Mouse (Mus musculus): ENCODE data around the gene Cyp51.
"Not testable (repeated sequence)": the region's sequence is repeated elsewhere in the genome, so short reads cannot be mapped to it uniquely, and the experiment has no call there.

Gene Cyp51

DNA sequence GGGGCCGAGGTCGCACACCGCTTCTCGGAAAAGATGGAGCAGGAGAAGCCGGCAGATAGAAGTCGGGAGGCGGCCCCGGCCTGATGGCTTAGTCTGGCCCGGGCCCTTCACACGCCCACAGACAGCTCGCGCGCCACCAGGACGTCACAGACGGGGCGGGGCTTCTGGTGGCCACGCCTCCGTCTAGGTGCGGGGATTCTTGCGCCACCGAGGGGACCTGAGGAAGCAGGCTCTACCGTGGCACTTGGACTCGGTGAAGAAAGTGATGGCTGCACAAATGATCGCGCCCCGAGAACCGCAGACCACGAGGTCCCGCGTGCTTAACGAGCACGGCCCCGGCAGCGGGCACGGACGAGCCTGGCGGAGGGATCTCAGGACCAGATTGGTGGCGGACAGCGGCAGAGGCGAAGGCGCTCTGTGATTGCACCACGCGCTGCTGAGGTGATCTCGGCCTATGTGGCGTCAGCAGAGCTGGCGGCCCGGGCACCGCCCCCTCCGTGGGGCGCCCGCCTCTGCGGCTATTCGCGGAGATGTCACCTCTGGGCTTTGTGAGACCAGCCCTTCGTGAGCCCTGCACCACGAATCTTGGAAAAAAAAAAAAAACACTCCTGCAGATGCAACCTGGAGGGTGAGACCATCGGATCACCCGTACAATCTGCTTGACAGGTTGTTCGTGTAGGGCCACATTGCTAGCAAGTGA is at the start of gene Cyp51:
TSS of gene Cyp51 (minus strand) at position 406 of the 700 bp plus-strand sequence.
- peak; percentile 80 for DNase-seq (ENCODE audit: low read depth, low spot score)

DNA sequence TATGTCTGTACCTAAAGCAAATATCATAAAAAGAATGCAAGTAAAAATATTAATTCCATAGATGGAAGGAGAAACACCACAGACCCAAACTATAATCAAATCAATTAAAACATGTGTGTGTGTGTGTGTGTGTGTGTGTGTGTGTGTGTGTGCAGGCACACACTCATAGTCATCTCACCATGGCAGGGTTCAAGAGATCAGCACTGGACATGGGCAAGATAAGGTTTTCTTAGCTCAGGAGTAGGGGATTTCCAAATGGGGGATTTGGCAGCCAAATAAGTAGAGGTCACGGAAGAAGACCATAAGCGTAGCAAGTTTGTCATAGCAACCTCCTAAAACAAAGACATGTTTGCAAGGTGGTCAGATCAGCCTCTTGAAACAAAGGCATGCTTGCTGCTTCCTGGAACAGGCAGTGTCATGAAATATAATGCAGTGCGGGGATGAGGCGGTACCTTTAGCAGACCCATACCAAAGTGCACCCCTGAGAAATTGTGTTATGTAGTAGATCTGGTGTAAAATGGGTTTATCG is 8.1 kb upstream of the Cyp51 start:
- DNase-seq (ENCODE audit: low read depth, low spot score), result no peak

DNA sequence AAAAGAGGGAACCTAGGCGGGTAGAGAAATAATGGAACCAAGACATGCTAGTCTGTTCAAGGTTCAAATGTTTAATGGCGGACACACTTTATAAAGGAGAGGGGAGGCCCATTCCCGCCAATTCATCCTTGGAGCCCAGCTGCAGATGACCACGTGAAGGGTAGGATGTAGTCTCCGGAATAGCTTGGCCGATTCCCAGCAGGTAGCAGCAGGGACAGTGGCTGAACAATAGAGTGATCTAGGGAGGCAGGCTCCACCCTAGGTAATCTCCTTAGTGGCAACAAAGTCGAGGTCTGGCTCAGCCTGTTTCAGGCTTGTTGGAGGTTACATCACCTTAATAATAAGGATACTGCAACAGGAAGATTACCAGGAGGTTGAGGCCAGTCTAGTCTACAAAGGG is 2.5 kb upstream of the Cyp51 start:
- not testable (repeated sequence) for DNase-seq (ENCODE audit: low read depth, low spot score)

DNA sequence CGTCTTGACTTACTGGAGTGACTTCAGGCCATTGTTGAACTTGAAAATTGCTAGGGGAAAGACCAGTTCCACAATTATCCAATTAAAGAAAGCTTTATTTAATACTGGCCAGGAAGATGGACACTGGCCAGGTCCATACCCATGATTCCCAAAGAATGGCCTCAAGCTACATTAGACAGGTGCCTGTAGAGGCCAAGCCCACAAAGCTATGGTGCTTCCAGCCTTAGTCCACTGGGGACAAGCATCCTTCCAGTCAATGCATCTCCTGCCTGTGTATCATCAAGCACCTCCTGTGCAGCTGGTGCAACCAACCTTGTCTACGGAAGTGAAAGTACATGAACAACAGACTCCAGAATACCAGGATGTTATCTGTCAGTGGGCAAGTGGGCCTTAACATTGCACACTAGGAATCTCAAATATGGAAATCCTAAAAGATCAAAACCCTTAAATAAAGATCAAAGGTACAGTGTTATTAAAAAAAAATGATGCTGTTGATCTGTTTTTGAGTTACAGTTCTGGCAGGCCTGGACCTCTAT is 1.2 kb upstream of the Cyp51 start:
- no peak for DNase-seq (ENCODE audit: low read depth, low spot score)

DNA sequence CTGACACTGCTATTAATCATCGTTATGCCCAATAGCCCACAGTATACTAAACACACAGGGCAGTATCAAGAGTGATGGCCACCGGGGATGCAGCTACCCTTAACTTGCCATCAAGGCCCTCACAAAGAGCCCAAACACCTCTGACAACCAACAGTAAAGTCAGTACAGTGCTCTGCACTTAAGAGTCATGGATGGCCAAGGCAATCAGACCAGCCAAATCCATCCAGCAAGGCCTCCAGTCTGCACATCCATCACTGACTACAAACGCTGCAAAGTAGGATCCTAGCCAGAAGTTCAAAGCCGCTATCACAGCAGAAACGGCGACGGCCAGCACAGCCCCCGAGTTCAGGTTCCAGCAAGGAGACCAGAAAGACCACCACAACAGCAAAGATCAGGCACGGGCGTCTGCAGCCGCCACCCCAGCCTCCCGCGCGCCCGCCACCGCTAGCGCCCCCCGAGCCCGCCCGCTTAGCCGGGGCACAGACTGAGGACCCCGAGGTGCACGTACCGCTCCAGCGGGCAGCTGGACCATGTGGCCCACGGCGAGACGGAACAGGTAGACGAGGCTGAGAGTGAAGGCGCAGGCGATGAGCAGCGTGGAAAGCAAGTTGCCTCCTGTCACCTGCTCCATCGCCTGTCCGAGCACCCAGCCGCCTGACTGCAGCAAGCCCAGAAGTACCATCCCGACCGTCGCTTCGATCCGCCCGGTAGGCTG is 763 bp downstream of the Cyp51 start:
- DNase-seq (ENCODE audit: low read depth, low spot score), result no peak

DNA sequence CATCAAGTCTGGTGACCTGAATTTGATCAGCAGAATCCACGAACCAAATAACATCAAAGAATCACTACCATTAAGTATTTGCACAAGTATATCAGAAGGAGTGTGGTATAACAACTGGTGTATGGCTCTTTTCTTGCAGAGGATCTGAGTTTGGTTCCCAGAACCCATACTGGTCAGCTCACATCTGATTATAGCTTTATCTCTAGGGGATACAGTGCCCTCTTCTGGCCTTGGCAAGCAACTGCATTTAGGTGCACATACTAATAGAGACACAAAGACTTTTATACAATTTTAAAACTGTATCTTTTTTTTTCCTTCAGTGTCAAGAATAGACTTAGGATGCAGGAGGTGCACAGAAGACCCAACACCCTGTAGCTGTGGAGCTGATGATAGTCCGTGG is 2.8 kb downstream of the Cyp51 start:
- no peak for DNase-seq (ENCODE audit: low read depth, low spot score)

DNA sequence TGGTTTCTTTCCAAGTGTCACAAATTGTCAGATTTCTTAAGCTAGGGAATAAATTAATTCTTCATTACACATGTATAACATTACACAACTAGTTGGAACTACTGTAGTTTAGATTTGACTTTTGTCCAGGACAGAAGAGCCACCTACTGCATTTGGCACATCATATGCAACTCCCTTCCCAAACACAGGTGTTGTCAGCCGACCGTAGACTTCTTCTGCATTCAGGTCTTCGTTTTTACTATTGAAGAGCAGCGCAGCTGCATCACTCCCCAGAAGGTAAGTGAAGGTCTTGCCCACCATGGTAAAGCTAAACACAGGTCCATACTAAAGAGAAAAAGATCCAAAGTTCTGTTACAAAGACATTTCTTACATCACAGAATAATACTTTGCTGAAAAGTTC is 3.5 kb downstream of the Cyp51 start:
- DNase-seq (ENCODE audit: low read depth, low spot score), result no peak

DNA sequence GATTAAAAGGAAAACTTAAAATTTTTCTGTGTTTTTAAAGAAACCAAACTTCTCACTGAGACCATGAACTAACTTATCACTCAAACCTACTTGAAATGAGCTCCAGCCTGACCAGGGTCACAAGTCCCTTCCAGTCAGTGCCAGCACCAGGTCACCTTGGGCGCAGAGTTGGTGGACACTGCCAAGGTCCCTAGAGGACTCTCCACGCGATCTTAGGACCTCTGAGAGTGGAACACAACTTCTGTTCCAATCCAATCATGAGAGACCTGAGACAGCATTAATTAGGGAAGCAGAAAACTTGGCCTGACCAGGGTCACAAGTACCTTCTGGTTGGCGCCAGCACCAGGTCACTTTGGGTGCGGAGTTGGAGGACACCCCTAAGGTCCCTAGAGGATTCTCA is 10.1 kb downstream of the Cyp51 start:
- no peak for DNase-seq (ENCODE audit: low read depth, low spot score)

DNA sequence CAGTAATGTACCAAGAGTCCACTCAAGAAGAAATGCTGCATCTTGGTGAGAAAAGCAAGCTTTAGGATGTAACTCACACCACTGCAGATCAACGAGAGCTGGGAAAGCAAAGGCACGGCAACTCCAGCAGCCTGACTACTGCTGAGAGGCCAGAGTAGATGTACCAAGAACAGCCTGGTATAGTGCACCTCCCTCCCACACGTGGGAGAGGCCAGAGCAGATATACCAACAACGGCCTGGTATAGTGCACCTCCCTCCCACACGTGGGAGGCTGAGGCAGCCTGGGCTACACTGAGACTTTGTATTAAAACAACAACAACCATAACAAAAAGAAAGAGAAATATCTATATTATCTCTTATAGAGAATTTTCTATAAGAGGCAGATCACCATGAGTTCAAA is 16.4 kb downstream of the Cyp51 start:
- DNase-seq (ENCODE audit: low read depth, low spot score), result no peak

DNA sequence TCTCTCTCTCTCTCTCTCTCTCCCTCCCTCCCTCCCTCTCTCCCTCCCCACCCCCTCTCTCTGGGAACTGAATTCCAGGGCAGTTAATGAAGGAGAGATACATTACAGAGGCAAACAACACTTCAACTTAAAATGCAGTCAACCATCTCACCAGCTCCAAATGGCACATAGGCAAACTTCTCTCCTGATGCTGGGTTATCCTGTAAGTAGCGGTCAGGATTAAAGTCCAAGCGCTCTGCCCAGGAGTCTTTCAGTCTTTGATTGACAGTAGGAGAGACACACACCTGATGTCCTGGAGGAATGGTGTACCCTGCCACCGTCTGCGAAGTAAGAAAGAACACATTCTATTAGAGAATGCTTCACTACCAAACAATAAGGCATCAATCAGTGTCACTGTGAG is 18.2 kb downstream of the Cyp51 start:
- DNase-seq (ENCODE audit: low read depth, low spot score), result no peak

DNA sequence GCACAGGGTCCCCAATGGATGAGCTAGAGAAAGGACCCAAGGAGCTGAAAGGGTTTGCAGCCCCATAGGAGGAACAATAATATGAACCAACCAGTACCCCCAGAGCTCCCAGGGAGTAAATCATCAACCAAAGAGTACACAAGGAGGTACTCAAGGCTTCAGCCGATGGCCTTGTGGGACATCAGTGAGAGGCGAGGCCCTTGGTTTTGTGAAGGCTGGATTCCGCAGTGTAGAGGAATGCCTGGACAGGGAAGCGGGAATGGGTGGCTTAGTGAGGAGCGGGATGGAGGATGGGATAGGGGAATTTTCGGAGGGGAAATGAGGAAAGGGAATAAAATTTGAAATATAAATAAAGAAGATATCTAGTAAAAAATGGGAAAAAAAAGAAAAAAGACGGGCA is 19.6 kb downstream of the Cyp51 start:
- DNase-seq (ENCODE audit: low read depth, low spot score), result no peak

DNA sequence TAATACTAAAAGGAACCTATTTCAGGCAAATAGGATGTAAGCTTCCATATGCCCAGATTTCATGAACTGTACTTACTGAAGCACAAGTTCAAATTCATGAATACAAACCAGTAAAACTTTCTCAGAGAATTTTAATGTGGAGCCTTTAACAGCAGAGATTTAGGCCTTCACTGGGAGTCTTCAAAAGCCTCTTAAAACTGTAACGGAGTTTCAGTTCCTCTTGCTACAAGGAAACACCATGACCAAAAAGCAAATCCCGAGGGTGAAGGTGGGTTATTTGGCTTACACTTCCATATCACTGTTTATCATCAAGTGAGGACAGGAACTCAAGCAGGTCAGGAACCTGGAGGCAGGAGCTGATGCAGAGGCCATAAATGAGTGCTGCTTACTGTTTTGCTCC is 23.0 kb downstream of the Cyp51 start:
- no peak for DNase-seq (ENCODE audit: low read depth, low spot score)

DNA sequence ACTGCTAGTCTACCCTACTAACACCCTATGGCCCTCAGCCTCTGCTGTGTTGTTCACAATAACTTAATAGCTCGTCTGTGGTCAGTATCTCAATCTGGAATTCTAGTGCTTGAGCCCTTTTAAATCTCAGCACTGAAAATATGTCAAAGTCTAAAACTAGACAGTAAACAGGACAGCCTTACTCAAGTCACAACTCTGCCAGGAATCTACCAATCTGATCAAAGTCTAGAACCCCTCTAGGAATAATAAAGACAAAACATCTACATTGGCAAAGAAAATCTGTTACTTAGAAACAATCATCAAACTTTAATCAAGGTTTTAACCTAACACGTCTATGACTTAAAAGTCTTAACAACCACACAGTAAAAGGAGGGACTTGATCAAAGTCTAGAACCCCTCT is 23.7 kb downstream of the Cyp51 start:
- DNase-seq (ENCODE audit: low read depth, low spot score), result no peak

DNA sequence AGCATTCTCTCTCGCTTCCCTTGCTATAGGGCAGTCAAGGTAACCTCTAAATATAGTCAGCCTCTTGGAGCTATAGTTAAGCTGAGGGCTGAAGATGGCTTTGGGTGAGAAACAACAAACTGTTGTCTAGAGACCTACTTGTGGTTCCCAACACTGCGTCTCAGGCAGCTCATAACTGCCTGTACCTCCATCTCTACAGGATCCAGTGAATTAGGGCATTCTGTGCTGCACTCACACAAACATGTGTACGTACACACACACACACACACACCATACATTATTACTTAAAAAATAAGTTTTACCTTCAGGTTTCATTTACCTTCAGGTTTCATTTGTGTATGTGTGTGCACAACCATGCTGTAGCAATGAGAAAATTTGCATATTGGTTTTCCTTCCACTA is 25.5 kb downstream of the Cyp51 start:
- no peak for DNase-seq (ENCODE audit: low read depth, low spot score)

DNA sequence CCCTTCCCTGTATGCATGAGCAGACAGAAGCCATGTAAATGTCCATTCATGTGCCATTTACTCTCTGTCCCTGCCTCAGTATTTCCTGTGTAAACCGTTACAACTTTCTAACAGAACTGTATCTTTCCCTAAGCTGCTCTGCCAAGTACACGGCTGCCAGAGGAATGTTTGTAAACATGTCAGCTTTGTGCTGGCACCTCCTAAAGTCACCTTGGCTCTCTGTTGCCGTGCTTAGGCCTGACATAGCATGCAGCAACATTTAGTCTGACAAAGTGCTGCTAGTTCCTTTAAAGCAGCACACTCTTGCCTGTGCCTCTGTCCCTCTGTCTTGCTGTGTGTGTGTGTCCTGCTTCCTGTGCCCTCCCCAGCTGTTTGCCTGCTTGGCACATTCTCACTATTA is 37.3 kb downstream of the Cyp51 start:
- DNase-seq (ENCODE audit: low read depth, low spot score), result no peak

DNA sequence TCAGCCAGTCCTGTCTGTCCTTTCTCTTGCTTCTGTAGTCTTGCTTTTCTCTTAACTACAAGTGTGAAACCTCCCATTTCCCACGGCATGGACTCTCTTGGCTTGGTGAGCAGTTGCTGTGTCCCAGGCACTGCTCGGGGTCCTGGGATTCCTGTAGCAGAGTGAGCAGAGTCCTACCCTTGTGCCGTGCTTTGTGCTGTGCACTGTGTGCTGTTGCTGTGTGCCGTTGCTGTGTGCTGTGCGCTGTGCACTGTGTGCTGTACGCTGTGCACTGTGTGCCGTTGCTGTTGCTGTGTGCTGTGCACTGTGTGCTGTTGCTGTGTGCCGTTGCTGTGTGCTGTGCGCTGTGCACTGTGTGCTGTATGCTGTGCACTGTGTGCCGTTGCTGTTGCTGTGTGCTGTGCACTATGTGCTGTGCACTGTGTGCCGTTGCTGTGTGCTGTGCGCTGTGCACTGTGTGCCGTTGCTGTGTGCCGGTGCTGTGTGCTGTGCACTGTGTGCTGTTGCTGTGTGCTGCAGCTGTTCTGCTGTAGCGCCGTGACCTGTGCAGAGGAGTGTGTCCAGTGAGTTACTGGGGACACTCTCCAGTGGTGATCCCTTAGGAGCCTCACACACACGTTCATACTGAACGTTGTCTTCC is 38.0 kb downstream of the Cyp51 start:
- DNase-seq (ENCODE audit: low read depth, low spot score), result no peak

DNA sequence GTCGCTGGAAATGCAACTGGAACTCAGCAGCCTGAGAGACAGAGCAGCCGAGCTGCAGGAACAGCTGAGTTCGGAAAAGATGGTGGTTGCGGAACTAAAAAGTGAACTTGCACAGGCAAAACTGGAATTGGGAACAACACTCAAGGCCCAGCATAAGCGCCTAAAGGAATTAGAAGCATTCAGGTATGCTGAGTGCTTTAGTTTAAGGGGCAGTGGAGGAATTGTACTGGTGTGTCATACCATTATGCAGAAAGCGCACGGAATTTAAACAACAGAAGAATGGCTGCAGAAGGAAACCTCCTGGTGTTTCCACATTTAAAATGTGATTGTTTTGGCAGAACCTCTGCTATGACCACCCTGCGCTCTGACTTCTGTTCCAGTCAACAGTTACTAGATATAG is 44.2 kb downstream of the Cyp51 start:
- DNase-seq (ENCODE audit: low read depth, low spot score), result no peak

DNA sequence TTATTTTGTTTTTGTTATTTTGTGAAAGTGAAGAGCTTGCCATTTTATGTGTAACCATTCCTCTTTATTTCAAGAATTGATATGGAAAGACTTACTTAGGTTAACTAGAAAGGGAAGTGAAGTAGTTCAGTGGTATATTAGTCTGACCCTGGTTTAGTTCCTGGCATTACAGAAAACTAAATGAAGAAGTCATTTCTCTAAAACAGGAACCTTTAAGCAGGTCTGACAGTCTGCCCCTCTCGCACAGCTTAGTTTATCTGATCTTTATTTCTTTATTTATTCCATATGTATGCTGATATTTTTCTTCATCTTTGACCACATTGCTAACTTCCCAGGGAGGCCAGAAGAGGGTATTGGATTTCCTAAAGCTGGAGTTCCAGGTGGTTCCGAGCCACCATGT is 63.6 kb downstream of the Cyp51 start:
- no peak for DNase-seq (ENCODE audit: low read depth, low spot score)

DNA sequence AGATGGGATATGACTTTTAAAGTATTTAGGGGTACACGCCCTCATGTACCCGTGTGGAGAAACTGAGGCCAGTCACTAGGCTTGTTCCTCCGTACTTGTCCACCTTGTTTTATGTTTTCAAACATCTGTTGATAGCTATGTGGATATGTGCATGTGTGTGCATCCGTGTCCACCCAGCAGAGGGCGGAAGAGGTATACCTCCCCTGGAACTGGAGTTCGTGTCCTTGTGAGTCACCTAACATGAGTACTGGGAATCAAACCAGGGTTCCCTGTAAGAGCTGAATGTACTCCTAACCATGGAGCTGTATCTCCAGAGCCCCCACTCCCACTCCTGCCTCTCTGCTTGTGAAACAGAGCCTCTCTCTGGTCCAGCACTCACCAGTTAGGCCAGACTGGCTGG is 64.2 kb downstream of the Cyp51 start:
- DNase-seq (ENCODE audit: low read depth, low spot score), result no peak

DNA sequence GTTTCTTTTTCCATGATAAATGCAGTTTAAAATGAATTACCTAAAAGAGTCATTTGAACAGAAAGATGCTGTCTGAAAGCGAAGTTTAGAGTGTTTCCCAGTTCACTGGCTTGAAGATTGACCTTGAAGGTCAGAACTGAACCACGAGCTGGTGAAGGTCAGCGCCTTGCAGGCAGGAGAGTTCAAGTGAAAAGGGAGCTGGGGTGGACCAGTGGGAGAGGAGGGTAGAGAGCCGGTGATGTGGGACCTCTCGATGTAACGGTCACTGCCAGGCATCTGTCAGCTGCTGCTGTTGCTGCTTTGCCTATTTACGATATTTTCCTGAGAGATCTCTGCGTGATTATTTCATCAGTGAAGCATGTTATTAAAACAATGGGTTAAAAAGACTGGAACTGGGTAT is 65.2 kb downstream of the Cyp51 start:
- no peak for DNase-seq (ENCODE audit: low read depth, low spot score)

DNA sequence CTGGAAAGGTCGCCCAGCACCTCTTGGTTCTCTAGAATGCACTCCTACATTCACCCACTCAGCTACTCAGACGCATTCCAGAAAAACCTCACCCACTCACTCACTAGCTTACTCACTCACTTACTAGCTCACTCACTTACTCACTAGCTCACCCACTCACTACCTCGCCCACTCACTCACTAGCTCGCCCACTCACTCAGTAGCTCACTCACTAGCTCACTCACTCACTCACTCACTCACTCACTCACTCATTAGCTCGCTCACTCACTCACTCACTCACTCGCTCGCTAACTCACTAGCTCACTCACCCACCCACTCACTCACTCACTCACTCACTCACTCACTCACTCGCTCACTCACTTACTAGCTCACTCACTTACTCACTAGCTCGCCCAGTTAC is 67.9 kb downstream of the Cyp51 start:
- no peak for DNase-seq (ENCODE audit: low read depth, low spot score)

DNA sequence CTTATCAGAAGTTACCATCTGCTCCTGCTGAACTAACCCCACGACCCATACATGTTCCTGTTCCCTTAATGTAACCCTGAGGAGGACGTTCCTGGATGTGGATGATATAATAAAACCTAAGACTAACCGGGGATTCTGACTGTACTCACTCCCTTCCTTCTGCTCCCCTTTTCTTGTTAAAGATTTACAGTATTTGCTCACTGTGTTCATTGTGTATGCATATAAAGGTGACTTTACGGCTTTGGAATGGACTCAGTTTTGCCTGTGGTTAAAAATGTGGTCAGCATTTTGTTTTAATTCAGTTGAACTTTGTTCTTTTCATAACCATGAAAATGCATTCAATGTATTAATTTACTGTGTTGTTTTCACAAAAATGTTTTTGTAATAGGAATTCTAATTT is 72.7 kb downstream of the Cyp51 start:
- DNase-seq (ENCODE audit: low read depth, low spot score), result no peak
